Mouse (Mus musculus) activated CD4-positive, CD25-positive, alpha-beta regulatory T cell, adult 4 months (primary cell): ENCODE results near the gene H2al2a. TPM values are rescaled to one million over a fixed set of nuclear protein-coding genes. Genes with fewer than 3 reads are reported as not detected.
A peak's percentile ranks its signal among the peaks of the same experiment; 100 is the strongest.

ENCODE experiments used
- ATAC-seq: one replicate; pipeline ENCODE4 v1.8.0; 2017
- polyA plus RNA-seq, 2 experiments: library from polyadenylated mRNA; unstranded; fragments of 100-300 nt; shearing (Covaris generic); gene quantifications; one replicate each; pipeline ENCODE4 v1.2.1; 2017

The H2al2a gene
- not detected for polyA plus RNA-seq

GRCm38 (mm10) chr2:17996858-17997257 is at the start of gene H2al2a:
Gene H2al2a (minus strand): TSS chr2:17996958.
- no peak for ATAC-seq

GRCm38 (mm10) chr2:18046186-18046585 is 49.4 kb upstream of the H2al2a start:
- ATAC-seq: no peak

GRCm38 (mm10) chr2:18045781-18046181 is 49.0 kb upstream of the H2al2a start:
- no peak for ATAC-seq

DNA sequence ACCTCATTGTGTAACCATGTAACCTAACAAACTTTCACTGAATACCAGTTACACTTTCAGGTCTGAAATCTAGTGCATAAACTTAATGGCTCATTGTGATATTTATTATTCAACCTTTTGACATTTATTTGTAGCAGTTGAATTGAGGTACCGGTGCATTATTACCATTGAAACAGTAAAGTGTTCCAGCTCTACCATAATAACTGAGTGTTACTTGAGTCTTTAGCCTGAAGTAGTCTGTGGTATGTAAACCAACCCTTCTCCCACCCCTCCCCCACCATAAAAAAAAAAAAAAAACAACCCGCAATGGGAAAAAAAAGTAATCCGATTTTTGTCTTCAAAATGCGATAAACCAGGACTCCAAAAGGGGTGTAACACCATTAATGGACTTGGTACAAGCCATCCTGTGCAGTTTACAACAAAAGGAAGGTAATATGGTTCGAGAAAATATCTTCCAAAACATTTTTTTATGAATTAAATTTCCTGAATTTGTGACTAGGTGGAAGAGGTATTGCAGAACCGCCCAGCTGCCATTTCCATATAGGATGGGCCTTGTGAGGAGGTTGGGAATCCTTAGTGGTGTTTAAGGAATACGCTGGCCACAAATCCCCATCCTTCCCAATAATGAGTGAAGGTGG is 48.5 kb upstream of the H2al2a start:
- ATAC-seq: no peak

DNA sequence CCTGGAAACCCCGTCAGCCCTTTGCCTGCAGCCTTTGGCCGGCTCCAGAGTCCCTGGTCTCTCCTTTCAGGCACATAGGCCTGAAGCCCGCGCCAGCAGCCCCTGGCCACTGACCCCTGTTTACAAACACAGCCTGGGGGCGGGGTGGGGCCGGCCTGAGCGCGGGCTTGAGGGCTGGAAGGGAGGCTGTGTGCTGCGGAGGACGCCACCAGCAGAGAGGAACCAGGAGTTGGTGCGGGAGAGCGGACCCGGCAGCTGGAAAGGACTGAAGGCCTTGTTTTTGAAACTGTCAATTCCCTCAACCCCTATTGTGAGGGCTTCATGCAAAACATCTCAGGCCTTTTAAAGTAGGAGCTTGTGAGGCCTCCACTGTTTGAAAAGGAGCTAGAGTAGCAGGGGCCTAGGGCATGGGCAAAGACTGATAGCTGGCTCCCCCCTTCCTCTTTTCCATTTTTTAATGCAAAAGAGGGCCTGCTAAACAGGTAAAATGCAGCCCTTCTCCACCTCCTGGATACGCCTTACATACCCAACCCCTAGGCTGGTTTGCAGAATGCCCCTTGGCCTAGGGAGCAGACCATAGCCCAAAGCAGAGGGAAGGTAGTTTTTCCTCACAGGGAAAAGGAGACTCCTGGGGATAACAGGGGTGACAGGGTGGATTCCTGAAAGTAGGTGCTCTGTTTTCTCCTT is 44.6 kb upstream of the H2al2a start:
- ATAC-seq: no peak

- ATAC-seq: no peak
These were observed 43.8 kb upstream of the H2al2a start for GRCm38 (mm10) chr2:18040347-18041160.

DNA sequence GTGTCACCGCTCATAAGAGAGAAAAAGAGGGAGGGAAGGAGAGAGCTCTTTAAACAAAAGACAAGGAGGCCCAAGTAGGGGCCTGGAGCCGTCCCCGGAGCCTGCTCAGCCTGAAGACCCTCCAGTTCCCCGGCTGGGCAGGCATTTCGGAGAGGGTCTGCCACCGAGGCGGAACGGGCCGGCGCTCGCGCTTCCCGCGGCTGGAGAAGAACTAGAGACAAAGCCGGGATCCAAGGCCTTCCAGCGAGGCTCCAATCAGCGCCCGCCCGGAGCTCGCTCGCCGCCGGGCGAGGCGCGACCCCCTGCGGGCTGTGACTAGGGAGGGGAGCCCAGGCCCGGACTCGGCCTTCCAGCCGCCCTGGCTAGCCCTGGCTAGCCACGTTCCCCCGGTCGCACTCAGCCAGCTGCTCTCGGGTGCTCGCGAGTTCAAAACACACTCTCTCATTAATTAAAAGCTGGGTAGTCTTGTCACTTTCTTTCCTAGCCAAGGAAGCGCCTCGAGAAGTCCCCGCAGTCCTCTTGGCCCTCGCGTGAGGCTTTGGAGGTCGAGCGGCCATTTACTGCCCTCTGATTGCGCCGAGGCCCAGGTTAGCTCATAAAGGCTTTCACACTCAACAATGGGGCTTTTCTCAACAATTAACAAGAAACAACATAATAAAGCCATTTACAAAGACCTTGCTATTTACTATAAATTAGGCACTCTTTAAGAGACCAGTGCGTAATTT is 43.0 kb upstream of the H2al2a start:
- no peak for ATAC-seq

- no peak for ATAC-seq
These were observed 42.2 kb upstream of the H2al2a start for GRCm38 (mm10) chr2:18038895-18039371.

DNA sequence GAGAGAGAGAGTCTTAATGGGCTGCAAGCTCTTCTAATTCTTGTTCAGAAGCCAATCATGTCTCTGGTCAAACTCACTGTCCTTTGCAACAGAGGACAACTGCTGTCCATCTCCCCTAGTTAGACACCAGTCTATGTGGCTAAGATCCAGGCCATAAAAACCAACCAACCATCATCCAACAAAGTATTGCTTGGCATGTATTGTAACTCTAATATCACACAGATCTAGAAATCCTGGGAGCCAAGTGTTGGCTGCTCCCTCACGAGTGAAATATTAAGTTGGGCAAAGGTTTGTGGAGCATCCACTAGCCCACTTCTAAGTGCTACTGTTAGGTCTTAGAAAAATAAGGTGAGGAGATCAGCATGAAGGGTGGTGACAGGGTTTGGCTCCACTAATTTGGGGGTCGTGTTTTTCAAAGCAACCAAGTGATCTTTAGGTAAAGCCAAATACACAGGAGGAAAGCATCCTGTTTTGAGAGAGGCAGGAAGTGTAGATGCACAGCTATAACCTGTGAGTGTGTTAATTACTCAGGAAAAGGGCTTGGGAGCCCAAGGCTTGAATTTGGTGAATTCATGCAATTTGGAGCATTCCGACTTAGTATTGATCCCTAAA is 41.5 kb upstream of the H2al2a start:
- no peak for ATAC-seq

- no peak for ATAC-seq
These were observed 40.7 kb upstream of the H2al2a start, which contains the start of gene A930004D18Rik for GRCm38 (mm10) chr2:18037491-18037890. Gene A930004D18Rik (minus strand): TSS chr2:18037737.

- no peak for ATAC-seq
These were observed 37.9 kb upstream of the H2al2a start for GRCm38 (mm10) chr2:18034371-18035250.

DNA sequence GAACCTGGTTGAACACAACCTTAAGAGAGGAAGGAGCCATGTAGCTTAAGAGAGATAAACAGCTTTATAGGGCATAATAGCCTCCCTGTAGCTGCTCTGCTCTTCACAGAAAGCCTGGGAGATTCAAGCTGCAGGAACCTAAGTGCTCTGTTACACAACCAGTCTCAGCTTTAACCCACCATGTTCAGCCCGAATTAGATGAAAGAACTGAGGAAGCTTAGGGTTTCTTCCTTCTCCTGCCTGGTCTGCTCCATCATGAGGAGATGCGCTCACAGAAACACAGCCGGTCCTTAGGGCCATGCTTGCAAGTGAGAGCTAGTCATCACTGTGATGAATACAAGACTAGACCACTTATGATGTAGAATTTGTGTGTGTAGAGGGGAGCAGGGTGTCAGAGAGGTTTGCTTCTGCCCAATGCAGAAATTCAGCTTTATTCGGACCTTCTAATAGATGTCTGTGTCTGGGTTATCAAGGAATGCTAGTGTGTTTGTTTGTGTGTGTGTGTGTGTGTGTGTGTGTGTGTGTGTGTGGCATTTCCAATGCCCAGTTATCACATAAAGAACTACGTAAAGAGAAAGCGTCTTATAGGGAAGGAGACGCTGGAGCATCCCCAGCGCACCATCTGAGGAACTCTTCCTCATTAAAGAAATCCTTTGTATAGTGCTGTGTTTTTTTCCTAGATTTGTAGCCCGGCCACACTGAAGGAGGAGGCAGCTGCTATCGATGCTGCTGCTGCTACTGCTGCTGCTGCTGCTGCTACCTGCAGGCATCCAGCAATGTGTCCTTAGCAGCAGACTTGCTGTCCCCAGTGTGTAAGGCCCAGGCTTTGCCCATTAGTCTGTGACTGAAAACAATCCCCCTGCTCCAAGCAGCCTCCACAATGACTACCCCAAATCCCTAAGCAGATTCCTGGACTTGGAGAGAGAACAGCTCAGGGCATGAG is 36.7 kb upstream of the H2al2a start:
- ATAC-seq: no peak

- ATAC-seq: no peak
These were observed 35.8 kb upstream of the H2al2a start for GRCm38 (mm10) chr2:18032538-18032895.

DNA sequence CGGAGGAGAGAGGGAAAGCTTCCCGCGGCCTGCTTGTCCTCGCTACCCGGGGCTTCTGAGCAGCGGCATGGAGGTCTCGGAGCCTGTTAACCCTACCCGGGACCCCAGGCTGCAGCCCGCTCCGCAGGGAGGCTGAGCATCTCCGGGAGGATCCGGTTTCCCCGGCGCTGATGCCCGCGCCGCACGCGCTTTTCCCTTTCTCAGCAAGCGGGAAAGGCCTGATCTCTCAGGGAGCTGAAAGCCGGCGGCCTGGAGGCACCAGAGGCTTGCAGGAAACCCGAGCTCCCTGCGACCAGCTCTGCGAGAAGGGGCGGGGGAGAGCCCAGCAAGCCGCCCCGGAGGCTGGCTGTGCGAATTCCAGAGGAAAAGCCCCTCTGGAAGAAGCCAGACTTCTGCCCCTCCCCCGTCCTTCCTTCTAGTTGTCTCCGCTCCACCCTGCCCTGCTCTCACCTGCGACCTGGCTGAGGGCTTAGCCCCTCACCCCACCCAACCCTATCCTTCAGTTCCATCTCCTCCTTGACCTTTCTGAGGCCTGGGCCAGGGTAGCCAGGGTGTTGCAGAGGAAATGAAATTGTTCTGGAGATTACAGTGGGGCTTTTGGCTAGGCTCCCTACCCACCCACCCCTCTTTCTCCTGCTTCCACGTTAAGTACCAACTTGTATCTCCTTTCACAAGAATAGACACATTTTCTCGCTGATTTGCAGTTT is 35.2 kb upstream of the H2al2a start:
- no peak for ATAC-seq

DNA sequence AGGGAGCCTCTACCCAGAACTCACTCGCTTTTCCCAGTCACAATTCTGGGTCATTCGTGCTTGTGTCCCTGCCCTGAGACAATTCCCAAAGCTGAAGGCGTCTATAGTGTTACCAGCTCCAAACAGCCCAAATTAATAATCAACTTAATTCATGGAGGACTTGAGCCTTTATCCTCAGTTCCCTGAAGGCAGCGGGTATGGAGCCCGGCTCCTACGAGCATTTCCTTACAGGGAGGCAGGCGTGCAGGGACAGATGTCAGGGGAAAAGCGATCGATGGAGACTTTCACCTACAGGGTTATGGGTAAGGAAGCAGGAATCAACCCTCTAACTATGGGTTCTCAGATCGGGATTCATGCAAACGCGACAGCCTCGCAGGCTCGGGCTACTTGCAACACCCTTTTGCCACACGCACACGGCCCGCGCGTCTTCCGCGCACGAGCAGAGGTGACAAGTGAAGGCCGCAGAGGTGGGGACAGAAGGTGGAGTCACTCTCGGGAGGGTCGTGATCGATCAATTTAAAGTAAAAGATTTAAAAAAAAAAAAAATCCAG is 34.6 kb upstream of the H2al2a start:
- ATAC-seq: no peak

DNA sequence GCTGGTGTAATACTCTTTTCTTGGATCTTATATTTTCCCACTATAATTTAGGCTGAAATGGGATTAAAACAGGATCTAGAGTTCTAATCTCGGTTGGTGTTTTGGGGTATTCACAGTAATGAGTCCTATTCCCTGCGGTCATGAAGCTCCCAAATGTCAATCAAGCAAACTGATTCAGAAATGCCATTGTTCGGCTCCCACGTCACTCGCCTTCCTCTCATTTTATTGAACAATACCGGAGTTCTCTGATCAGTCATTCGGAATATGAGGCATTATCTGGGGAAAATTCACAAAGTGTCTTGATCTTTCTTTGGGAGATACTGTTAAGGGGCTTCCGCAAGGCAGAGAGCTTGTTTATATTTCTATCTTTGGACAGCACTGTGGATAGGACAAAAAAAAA is 33.8 kb upstream of the H2al2a start:
- no peak for ATAC-seq

GRCm38 (mm10) chr2:18029656-18030055 is 32.9 kb upstream of the H2al2a start:
- no peak for ATAC-seq

GRCm38 (mm10) chr2:18028140-18029021 is 31.6 kb upstream of the H2al2a start:
- ATAC-seq: peak; percentile 37
